Mouse (Mus musculus) cortical plate, adult 2 months (tissue): ENCODE measurements around the gene Gm28539.

Source experiments
- CTCF ChIP-seq: fragments of 200-500 bp; IDR thresholded peaks from 2 replicates; pipeline ENCODE4 v1.5.1; 2011; ENCODE audit warnings: mild to moderate bottlenecking, control low read depth, low read length; ENCODE audit not compliant: insufficient read depth; ENCODE audit errors: extremely low read depth
- POLR2A ChIP-seq: fragments of 200-500 bp; IDR thresholded peaks from 2 replicates; pipeline ENCODE4 v1.6.1; 2011; ENCODE audit warnings: mild to moderate bottlenecking, low read length, control low read depth; ENCODE audit not compliant: insufficient read depth; ENCODE audit errors: extremely low read depth

DNA sequence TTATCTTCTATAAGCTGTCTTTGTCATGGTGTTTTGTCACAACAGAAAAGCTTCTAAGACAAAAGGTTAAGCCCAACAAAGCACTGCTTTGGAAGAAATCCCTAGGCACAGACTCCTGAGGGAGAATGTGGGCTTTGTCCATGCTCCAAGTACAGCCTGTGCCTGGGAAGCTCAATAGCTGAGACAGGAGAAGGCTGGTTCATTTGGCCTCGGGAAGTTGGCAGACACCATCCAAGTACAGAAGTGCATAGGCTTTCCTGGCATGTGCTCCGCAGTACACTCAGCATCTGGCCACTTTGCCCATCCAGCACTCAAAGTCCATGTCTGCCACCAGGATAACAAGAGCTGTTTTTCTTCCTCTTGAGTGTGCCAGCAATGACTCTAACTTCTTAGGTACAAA is 30.6 kb upstream of the Gm28539 start:
- TF ChIP-seq POLR2A, result no peak
- TF ChIP-seq CTCF, result no peak
